Mouse (Mus musculus) T-cell, adult 2 months (primary cell): ENCODE measurements at regions not wholly inside any gene's neighbourhood (a gene's known extent, or its start where the extent isn't known, plus 50 kb on each side); places are given as distances from the start of the nearest gene placed in this dataset.
"Not testable (repeated sequence)": the region's sequence is repeated elsewhere in the genome, so short reads cannot be mapped to it uniquely, and the experiment has no call there.

ENCODE experiments used
- DNase-seq: peaks from one replicate; pipeline ENCODE4 v3.0.0; 2022; ENCODE audit warnings: low spot score

DNA sequence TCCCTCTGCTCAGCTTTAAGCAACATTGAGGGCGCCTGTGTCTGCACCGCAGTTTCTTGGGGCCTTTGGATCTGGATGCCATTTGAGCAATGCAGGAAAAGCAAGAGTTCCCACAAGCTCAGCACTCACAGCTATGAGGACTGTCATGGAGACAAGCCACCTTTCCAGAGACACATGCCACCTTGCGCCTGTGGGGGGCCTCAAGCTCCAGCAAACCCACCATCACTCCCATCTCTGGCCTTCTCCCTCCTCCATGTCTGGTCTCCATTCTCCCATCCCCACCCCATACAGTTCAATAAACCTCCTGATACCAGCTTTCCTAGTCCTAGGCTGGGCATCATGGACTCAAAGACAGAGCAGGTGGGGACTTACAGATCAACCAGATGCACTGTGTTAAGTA lies 97.8 kb downstream of the Wdr11 start:
- no peak for DNase-seq

GRCm38 (mm10) chr7:129690868-129691267 lies 99.2 kb downstream of the Wdr11 start:
- DNase-seq = no peak

- no peak for DNase-seq
Observed at GRCm38 (mm10) chr7:129691619-129692071, 100.0 kb downstream of the Wdr11 start.

DNA sequence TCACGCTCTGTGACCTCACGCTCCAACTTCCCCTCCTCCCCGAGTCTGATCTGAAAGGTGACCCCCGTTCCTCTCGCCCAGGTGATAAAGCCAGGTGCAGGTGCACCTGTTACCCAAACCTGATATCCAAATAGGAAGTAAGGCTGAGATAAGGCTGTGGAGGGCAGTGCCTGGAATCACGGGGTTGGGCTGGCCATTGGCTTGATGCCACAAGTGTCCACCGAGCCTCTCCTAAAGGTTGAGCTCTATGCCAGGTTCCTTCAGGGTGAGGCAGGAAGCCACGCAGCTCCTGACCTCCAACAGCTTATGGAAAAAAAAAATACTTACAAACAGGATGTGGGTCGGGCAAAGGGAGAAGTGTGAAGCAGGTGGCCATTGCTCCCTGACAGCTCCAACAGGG lies 102.0 kb downstream of the Wdr11 start:
- DNase-seq = no peak

- DNase-seq = no peak
Observed at GRCm38 (mm10) chr7:129694168-129694567, 102.5 kb downstream of the Wdr11 start.

DNA sequence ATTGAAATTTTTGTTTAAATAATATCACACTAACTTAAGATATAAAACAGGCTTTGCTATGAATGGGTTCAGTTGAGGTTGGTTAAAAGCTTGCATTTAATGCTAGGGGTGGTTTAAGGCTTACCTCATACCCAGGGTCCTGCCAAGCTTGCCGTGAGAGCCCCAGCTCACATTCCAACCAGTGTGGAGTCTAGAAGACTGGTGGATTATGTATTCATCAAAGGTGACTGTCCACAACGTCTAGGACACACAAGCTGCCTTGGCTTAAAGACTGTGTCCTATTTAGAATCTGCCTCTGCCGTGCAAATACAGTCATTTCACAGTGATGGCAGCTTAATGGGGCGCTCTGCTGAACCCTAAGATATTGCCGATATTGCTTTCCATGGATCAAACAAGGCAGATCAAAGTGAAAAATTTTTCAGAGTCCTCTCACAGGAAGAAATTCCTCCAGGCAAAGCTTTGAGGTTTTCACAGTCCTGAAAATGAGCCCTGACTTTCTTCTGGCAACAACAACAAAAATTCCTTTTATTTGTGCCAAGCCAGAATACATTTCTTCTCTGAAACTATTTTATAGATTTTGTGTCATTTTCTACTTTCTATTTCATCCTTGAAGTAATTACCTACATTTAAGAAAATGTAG lies 108.4 kb downstream of the Wdr11 start:
- no peak for DNase-seq

- DNase-seq = no peak
Observed at GRCm38 (mm10) chr7:129727559-129727958, 135.9 kb downstream of the Wdr11 start.

DNA sequence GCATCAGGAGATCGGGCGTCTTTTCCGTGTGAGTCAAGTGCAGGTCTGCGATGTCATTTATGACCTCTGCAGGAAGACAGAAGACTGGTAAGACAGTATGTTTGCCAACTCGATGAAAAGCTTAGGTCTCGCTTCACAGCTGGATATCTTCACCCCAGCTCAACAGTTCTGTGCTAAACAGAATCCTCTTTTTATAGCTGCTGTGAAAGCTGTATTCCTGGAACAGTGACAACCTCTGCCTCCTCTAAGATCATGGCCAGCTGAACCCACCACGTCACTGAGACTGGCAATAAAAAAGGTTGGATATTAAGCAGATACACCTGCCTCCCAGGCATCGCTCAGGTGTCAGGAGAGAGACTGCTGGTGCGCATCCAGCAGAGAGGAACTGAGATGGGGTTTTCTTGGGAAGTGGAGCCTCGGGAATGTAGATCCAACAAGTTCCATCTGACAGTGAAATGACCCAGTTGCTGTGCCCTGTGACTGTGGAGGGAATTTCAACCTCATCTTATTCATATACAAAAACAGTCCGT lies 138.1 kb downstream of the Wdr11 start:
- no peak for DNase-seq

- DNase-seq = peak; percentile 15
Observed at GRCm38 (mm10) chr7:129730785-129731352, 139.2 kb downstream of the Wdr11 start.

- DNase-seq = no peak
Observed at GRCm38 (mm10) chr7:129742657-129743056, 151.0 kb downstream of the Wdr11 start.

DNA sequence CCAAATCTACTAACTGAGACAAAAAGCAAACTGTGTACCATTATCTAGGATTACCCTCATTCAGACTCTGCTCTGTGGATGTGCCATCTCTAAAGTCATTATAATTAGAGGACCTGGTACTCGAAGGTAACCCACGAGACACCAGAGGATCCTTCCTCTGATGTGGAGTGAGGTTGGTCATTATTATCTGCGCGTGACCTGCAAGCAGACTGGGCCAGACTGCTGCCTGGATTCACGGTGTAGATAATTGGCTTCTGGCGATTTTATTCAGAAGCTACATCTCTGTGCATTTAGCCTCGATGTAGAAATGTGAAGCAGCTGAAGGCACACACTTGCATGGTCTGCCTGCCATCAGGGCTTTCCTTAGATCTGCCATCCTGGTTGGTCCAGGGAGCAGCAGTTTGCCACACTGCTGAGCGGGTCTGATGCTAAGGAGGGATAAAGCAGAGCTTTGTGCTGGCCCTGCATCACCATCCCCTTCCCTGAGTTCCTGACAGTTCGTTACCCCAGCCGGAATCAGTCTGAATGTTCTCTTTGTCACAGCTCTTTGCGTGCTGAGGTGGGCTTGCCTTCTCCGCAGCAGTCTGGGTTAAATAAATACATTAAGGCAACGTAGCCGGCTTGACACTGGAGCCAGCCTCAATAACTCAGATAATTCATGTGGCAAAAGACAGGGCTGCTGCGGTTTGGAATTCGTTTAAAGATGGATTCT lies 152.4 kb downstream of the Wdr11 start:
- DNase-seq = no peak

DNA sequence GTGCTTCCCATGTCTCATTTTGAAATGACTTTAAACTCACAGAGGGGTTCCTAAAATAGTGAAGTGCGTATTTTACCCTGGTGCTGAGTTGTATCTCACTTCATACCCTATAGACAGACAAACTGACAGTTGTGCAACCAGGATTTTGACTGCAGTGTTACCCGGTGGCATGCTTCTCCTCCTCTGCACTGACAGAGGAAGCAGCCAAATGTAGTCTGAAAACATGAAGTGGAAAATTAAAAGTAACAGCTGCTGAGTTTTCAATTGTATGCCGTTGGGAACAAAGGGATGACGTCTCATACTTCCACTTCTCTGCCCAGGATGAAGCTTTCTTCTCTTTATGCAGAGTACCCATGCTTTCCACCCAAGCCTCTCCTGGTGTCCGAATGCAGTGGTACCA lies 155.0 kb downstream of the Wdr11 start:
- DNase-seq = no peak

- no peak for DNase-seq
Observed at GRCm38 (mm10) chr7:129750936-129751335, 159.3 kb downstream of the Wdr11 start.

GRCm38 (mm10) chr7:129754737-129755136 lies 163.1 kb downstream of the Wdr11 start:
- no peak for DNase-seq

GRCm38 (mm10) chr7:129756138-129756537 lies 164.5 kb downstream of the Wdr11 start:
- DNase-seq = no peak

DNA sequence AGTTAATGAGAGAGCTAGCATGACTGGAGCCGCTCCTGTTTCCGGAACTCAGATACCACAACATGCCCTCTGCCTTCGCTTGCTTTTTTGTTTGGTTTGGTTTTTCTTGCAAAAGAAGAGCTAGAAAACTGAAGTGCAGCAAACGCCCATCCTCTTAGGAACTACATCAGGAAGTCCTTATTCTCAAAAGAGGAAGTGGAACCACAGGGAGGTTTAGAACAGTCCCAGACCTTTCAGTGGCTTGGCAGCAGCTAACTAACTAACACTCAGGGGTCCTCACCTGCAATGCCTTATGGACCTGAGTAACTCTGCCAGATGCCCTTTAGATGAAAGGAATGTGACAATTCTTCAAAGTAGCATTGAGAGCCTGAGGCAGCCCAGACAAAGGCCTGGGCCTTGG lies 168.2 kb downstream of the Wdr11 start:
- no peak for DNase-seq

- no peak for DNase-seq
Observed at GRCm38 (mm10) chr7:129760386-129760785, 168.7 kb downstream of the Wdr11 start.

DNA sequence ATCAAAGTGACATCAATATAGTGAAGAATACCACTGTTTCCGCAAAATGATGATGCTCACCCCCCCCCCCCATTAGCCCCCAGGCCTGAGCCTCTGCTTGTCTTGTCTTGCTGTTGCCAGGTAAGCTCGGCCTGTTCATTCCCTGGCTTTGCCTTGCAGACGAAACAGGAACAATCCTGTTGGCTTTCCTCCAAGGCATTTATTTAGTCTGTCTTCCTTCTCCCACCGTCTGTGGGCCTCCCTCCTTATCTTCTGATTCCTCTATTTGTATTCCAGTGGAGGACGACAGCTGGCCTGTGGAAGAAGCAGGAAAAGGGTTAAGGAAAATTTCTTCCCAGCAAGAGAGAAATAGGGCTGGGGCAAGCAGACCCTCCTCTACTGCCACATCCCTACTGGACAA lies 172.1 kb downstream of the Wdr11 start:
- no peak for DNase-seq

DNA sequence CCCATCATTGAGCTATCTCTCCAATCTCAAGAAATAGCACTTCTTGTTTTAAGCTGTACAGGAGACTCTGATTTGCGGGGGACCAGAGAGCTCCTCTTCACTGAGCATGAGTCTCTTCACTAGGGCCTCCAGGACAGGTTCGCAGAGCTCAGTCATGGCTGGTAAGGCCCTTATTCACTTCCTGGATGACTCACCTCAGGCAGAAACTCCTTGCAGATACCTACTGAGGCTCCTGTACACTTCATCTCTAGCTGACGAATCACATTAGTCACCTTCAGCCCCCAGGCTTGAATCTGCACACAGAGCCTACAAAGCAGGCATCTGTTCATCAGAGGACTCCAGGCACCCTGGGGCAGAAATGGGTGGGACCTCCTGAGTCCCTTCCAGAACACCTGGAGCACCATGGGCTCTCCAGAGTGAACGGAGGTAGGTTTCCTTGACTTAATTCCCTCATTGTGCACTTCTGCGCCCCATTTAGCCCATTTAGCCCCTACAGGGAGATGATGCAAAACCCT lies 172.8 kb downstream of the Wdr11 start:
- no peak for DNase-seq

DNA sequence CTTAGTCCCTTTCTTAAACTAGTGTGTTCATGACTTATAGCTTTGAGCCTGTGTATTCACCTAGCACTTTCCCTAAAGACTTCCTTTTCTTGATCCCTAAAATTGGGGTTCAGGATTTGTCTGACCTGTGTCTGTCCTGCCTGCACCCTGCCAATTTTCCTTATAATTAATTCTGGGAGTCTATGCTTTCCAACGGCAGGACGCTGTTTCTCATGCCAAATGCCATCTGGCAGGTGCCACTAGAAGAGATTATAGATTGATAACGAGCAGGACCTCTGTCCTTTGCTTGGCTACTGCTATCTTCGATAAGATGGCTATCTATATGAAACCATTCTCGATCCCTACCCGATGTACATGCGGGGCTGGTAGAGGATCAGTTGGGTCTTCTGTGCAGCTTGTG lies 174.0 kb downstream of the Wdr11 start:
- no peak for DNase-seq

GRCm38 (mm10) chr7:129766087-129766834 lies 174.6 kb downstream of the Wdr11 start:
- DNase-seq = no peak

GRCm38 (mm10) chr7:129769673-129770072 lies 178.0 kb downstream of the Wdr11 start:
- DNase-seq = not testable (repeated sequence)
